Mouse (Mus musculus): ENCODE data around the gene Cdh4. TPM values are rescaled to one million over a fixed set of nuclear protein-coding genes. Genes with fewer than 3 reads are reported as not detected.

Cdh4 gene
- polyA plus RNA-seq, 1 experiment, result 0.11 TPM

GRCm38 (mm10) chr2:179948820-179949219 is 506.6 kb downstream of the Cdh4 start:
- no peak for DNase-seq (ENCODE audit: low read depth, low spot score)
- WGBS, result 65% methylated on average over 5 of the region's 5 CpGs

Measured in large intestine, adult 2 months (tissue).